Mouse (Mus musculus): ENCODE results near the gene Usp2.

GRCm38 (mm10) chr9:44137846-44138245 is 71.0 kb downstream of the Usp2 start:
- TF ChIP-seq CTCF (IDR thresholded peaks at IDR 0.05; ENCODE audit: control insufficient read depth, insufficient read depth, insufficient replicate concordance, low read depth, low read length) (no peak), POLR2A (IDR thresholded peaks at IDR 0.05; ENCODE audit: control insufficient read depth, low read depth, low read length) (no peak)
